ENCODE assay signal across 7 mouse cellular contexts in the genomic region with DNA sequence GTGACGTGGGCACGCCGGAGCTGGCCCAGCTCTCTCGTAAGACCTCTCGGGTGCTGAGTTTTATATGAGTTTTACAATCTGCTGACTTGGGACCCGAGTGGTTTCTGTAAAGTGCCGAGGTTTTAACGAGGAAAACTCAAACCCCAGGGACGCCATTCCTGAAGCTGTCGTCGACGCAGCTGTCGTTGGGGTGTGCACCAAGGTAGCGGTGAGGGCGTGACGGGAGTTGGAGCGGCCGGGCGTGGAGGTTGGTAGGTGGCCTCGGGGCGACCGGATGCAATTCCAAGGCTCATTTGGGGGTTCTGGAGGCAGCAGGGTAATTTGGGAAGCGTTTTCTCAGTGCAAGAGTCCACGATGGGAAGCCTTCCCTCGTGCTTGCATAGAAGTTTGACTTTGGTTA. TPM values are rescaled to one million over a fixed set of nuclear protein-coding genes. Genes with fewer than 3 reads are reported as not detected.
DNase-seq lines count a peak whose midpoint lies in the region; ATAC-seq and TF ChIP-seq lines count a peak whose summit lies in the region.
"Not testable (repeated sequence)": the region's sequence is repeated elsewhere in the genome, so short reads cannot be mapped to it uniquely, and the experiment has no call there.

No protein-coding gene starts in this region.

- H3K36me3 ChIP-seq in embryonic facial prominence, embryonic 14.5 days (ENCODE audit: control insufficient read depth, insufficient read depth, low read length); heart, embryonic 12.5 days; intestine, embryonic 15.5 days; small intestine, adult 2 months (ENCODE audit: control insufficient read depth, insufficient read depth, low read length): not testable (repeated sequence)

- peak overlapping the region; percentile 52 for H3K4me2 ChIP-seq in embryonic facial prominence, embryonic 14.5 days (ENCODE audit: low read depth, low read length)
- H3K4me2 ChIP-seq in heart, embryonic 12.5 days: peak overlapping the region; percentile 74
- H3K4me2 ChIP-seq in intestine, embryonic 15.5 days (replicated peaks): peak overlapping the region; percentile 65

- not testable (repeated sequence) for TF ChIP-seq CTCF in small intestine, adult 2 months (IDR thresholded peaks at IDR 0.05; ENCODE audit: extremely low read depth, insufficient read length, insufficient replicate concordance, low read depth, low read length)

- not testable (repeated sequence) for H3K27me3 ChIP-seq in embryonic facial prominence, embryonic 14.5 days (replicated peaks; ENCODE audit: control insufficient read depth, insufficient read depth, low read length); heart, embryonic 12.5 days (replicated peaks); intestine, embryonic 15.5 days (replicated peaks); small intestine, adult 2 months (ENCODE audit: control insufficient read depth, insufficient read depth, low read length)

- peak; percentile 23 for DNase-seq in adrenal gland, adult 2 months
- DNase-seq in embryonic facial prominence, embryonic 14.5 days (ENCODE audit: low spot score): peak; percentile 20
- DNase-seq in liver: peak; percentile 11

- peak overlapping the region; percentile 64 for H3K9ac ChIP-seq in embryonic facial prominence, embryonic 14.5 days (ENCODE audit: low read depth, low read length)
- peak overlapping the region; percentile 78 for H3K9ac ChIP-seq in heart, embryonic 12.5 days
- peak overlapping the region; percentile 64 for H3K9ac ChIP-seq in intestine, embryonic 15.5 days

- TF ChIP-seq POLR2A in small intestine, adult 2 months (IDR thresholded peaks at IDR 0.05; ENCODE audit: low read depth, low read length): not testable (repeated sequence)

- under 1% methylated on average over 17 of the region's 25 CpGs for WGBS in embryonic facial prominence, embryonic 14.5 days
- 0% methylated on average over 25 of the region's 25 CpGs for WGBS in heart, embryonic 12.5 days
- under 1% methylated on average over 25 of the region's 25 CpGs for WGBS in intestine, embryonic 15.5 days
- WGBS in small intestine, adult 2 months: under 1% methylated on average over 25 of the region's 25 CpGs

- not testable (repeated sequence) for H3K9me3 ChIP-seq in embryonic facial prominence, embryonic 14.5 days (ENCODE audit: control insufficient read depth, low read length); heart, embryonic 12.5 days (replicated peaks); intestine, embryonic 15.5 days

- ATAC-seq in embryonic facial prominence, embryonic 14.5 days (ENCODE audit: low read depth): peak; percentile 11; the same call in 1 of the 2 replicates
- ATAC-seq in heart, embryonic 12.5 days (ENCODE audit: insufficient number of reproducible peaks, low FRiP score): not testable (repeated sequence)
- peak; percentile 48; the same call in 1 of the 2 replicates for ATAC-seq in intestine, embryonic 15.5 days
- peak; percentile 66 for ATAC-seq in megakaryocyte-erythroid progenitor cell, adult 5-6 weeks (replicated peaks; ENCODE audit: low FRiP score, low TSS enrichment, poor library complexity, severe bottlenecking)

- peak overlapping the region; percentile 51 for H3K4me3 ChIP-seq in embryonic facial prominence, embryonic 14.5 days (ENCODE audit: low read depth, low read length)
- peak overlapping the region; percentile 68 for H3K4me3 ChIP-seq in heart, embryonic 12.5 days
- peak overlapping the region; percentile 48 for H3K4me3 ChIP-seq in intestine, embryonic 15.5 days (replicated peaks)
- peak overlapping the region; percentile 61 for H3K4me3 ChIP-seq in small intestine, adult 2 months (ENCODE audit: low read depth, low read length)

- not testable (repeated sequence) for H3K27ac ChIP-seq in embryonic facial prominence, embryonic 14.5 days (replicated peaks; ENCODE audit: low read depth, low read length); heart, embryonic 12.5 days (ENCODE audit: poor library complexity, severe bottlenecking); intestine, embryonic 15.5 days; small intestine, adult 2 months (ENCODE audit: insufficient read depth, low read depth, low read length)

- not testable (repeated sequence) for H3K4me1 ChIP-seq in embryonic facial prominence, embryonic 14.5 days (ENCODE audit: control insufficient read depth, insufficient read depth, low read length); heart, embryonic 12.5 days (replicated peaks); intestine, embryonic 15.5 days (replicated peaks); small intestine, adult 2 months (ENCODE audit: control insufficient read depth, insufficient read depth, insufficient read length, low read length)

RNA-seq across cellular contexts. Expression of a gene that starts 14.2 kb away (rescaled TPM):
- total RNA-seq in adrenal gland, adult 2 months (2021): 10 to 100 TPM; 11.4 to 12.1 TPM
- polyA plus RNA-seq in adrenal gland, adult 2 months (2012; rRNA removed): 10.4 and 12.7 TPM in 2 replicates
- 19.8 and 23.0 TPM in 2 replicates for polyA plus RNA-seq in embryonic facial prominence, embryonic 14.5 days (2014; fragmentation: Nextera tagmentation; extraction: Ambion mirVana)
- 23.7 and 24.5 TPM in 2 replicates for polyA plus RNA-seq in heart, embryonic 12.5 days (2016; fragmentation: Nextera tagmentation; extraction: Ambion mirVana)
- polyA plus RNA-seq in intestine, embryonic 15.5 days (2015; fragmentation: Nextera tagmentation; extraction: Ambion mirVana): 19.5 and 19.7 TPM in 2 replicates
- total RNA-seq in megakaryocyte-erythroid progenitor cell, adult 5-6 weeks (2014; fragmentation: Nextera tagmentation): 9.6 and 11.3 TPM in 2 replicates
- 4.5 and 5.8 TPM in 2 replicates for total RNA-seq in megakaryocyte-erythroid progenitor cell, adult 5-6 weeks (2017)
- polyA plus RNA-seq in small intestine, adult 2 months (2012; rRNA removed): 9.9 and 19.9 TPM in 2 replicates

RNA-seq across cellular contexts. Expression of a gene that starts 46.5 kb away (rescaled TPM):
- 1 to 10 TPM; 2.2 to 3.4 TPM for total RNA-seq in adrenal gland, adult 2 months (2021)
- polyA plus RNA-seq in adrenal gland, adult 2 months (2012; rRNA removed): 2.2 and 2.4 TPM in 2 replicates
- polyA plus RNA-seq in embryonic facial prominence, embryonic 14.5 days (2014; fragmentation: Nextera tagmentation; extraction: Ambion mirVana): 14.4 and 15.2 TPM in 2 replicates
- polyA plus RNA-seq in heart, embryonic 12.5 days (2016; fragmentation: Nextera tagmentation; extraction: Ambion mirVana): 10.9 and 12.3 TPM in 2 replicates
- polyA plus RNA-seq in intestine, embryonic 15.5 days (2015; fragmentation: Nextera tagmentation; extraction: Ambion mirVana): 15.6 and 16.5 TPM in 2 replicates
- total RNA-seq in megakaryocyte-erythroid progenitor cell, adult 5-6 weeks (2014; fragmentation: Nextera tagmentation): 9.8 and 10.0 TPM in 2 replicates
- total RNA-seq in megakaryocyte-erythroid progenitor cell, adult 5-6 weeks (2017): 8.9 and 17.5 TPM in 2 replicates
- polyA plus RNA-seq in small intestine, adult 2 months (2012; rRNA removed): 3.6 and 10.7 TPM in 2 replicates
